Mouse (Mus musculus): ENCODE data around the gene Hspg2.

DNA sequence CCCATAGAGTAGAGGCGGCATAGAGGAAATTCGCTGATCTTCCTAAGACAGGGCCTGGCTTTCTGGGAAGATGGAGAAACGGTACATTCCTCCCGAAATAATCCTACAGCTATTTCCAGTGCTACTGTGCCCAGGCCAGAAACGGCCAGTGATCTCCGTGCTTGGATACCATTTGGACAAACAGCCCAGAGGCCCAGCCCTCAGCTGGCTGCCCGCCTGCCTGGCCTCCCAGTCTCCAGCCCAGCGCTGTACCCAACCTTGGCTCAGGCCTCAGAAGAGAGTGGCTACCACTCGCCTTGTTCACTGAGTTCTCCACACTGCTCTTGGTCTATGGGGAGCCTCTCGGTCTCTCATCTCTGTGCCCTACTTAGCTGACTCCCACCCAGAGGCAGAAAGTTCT is 18.9 kb upstream of the Hspg2 start:
- TF ChIP-seq POLR2A (IDR thresholded peaks at IDR 0.05; ENCODE audit: borderline replicate concordance, control insufficient read depth, low read depth, low read length) = no peak
- TF ChIP-seq CTCF (IDR thresholded peaks at IDR 0.05; ENCODE audit: control insufficient read depth, insufficient read depth, low read length) = no peak
